In the genomic region with DNA sequence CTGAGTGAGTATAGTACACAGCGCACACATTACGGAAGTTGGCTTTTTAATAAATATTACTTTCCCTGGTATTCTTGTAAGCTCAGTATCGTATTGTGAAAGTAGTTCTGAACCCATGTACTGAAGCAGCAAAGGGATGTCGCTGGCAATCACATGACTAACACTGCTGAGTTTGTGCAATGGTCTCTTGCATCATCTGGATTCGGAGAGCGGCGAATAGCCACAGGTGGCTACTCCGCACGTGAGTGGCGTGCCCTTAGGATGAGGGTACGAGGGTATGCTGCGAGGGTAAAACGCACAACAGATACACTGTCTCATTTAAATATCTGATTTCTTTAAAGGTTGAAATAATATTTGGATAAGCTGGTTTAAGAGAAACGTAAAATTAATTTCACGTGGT, we compare ENCODE assay signal across 8 mouse cellular contexts. TPM values are rescaled to one million over a fixed set of nuclear protein-coding genes. Genes with fewer than 3 reads are reported as not detected.
DNase-seq lines count a peak whose midpoint lies in the region; ATAC-seq and TF ChIP-seq lines count a peak whose summit lies in the region.

No protein-coding gene starts in this region.

- peak overlapping the region; percentile 59 for H3K4me2 ChIP-seq in forebrain, postnatal 0 days (ENCODE audit: low read depth)

- peak overlapping the region; percentile 99; the same call in 1 of the 2 replicates for H3K27ac ChIP-seq in forebrain, postnatal 0 days (ENCODE audit: low read depth, low read length)

- peak overlapping the region; percentile 85 for H3K9ac ChIP-seq in forebrain, postnatal 0 days

- 88% methylated on average over 15 of the region's 15 CpGs for WGBS in forebrain, postnatal 0 days
- WGBS in lung, adult 2 months, result 58% methylated on average over 15 of the region's 15 CpGs

- no peak for TF ChIP-seq CTCF in forebrain, postnatal 0 days (IDR thresholded peaks at IDR 0.05; ENCODE audit: low read depth)
- TF ChIP-seq CTCF in lung, adult 2 months (IDR thresholded peaks at IDR 0.05; ENCODE audit: insufficient read depth, low read length), result no peak

- no peak for ATAC-seq in forebrain, postnatal 0 days

- peaks cover 24% of the 10 kb centered on the region for H3K4me1 ChIP-seq in forebrain, postnatal 0 days (ENCODE audit: insufficient read depth)
- H3K4me1 ChIP-seq in lung, adult 2 months (ENCODE audit: control insufficient read depth, insufficient read depth, low read length), result peaks cover 6% of the 10 kb centered on the region; the same call in 1 of the 2 replicates

- DNase-seq in adrenal gland, adult 8-10 months, result peak; percentile 42
- no peak for DNase-seq in adrenal gland, postnatal 4 days (ENCODE audit: low spot score in 2 of 2)
- DNase-seq in ES-CJ7 (ENCODE audit: low read depth, low spot score), result peak; percentile 34
- no peak for DNase-seq in forebrain, postnatal 0 days
- peak; percentile 17 for DNase-seq in lung, adult 2 months
- DNase-seq in skeletal muscle tissue, adult 2 months (ENCODE audit: low read depth, low spot score), result peak; percentile 49
- DNase-seq in retina, embryonic 14.5 days (ENCODE audit: low spot score), result no peak
- DNase-seq in T-cell, adult 2 months (ENCODE audit: low spot score), result no peak

- no peaks in the 10 kb centered on the region for H3K36me3 ChIP-seq in forebrain, postnatal 0 days (ENCODE audit: insufficient read depth)

- H3K4me3 ChIP-seq in forebrain, postnatal 0 days (ENCODE audit: low read depth, low read length), result peak overlapping the region; percentile 88
- no peak overlapping the region for H3K4me3 ChIP-seq in lung, adult 2 months (replicated peaks; ENCODE audit: extremely low read depth, low read depth, low read length)

- H3K27me3 ChIP-seq in forebrain, postnatal 0 days (ENCODE audit: insufficient read depth, low read length), result no peaks in the 10 kb centered on the region

- TF ChIP-seq POLR2A in lung, adult 2 months (IDR thresholded peaks at IDR 0.05; ENCODE audit: borderline replicate concordance, extremely low read depth, low read depth, low read length), result no peak

- no peaks in the 10 kb centered on the region for H3K9me3 ChIP-seq in forebrain, postnatal 0 days (ENCODE audit: low read length)

RNA-seq across cellular contexts. Expression of a gene that starts 1.3 kb away (rescaled TPM):
- 10 to 100 TPM; 49.9 to 75.8 (median 63.0) TPM for total RNA-seq in adrenal gland, adult 8-10 months (2022)
- 10 to 100 TPM; 61.0 to 67.9 TPM for total RNA-seq in adrenal gland, postnatal 4 days (2021)
- total RNA-seq in forebrain, postnatal 0 days (2014; rRNA removed), result 62.5 and 69.5 TPM in 2 replicates
- polyA plus RNA-seq in forebrain, postnatal 0 days (2015; fragmentation: Nextera tagmentation; extraction: Ambion mirVana), result 94.8 and 97.1 TPM in 2 replicates
- 22.3 and 29.8 TPM in 2 replicates for polyA plus RNA-seq in lung, adult 2 months (2012; rRNA removed)

RNA-seq across cellular contexts. Expression of a gene that starts 1.6 kb away (rescaled TPM):
- total RNA-seq in adrenal gland, adult 8-10 months (2022), result 10 to 100 TPM; 43.3 to 68.5 (median 55.7) TPM
- total RNA-seq in adrenal gland, postnatal 4 days (2021), result 10 to 100 TPM; 54.5 to 59.7 TPM
- 79.2 and 90.5 TPM in 2 replicates for total RNA-seq in forebrain, postnatal 0 days (2014; rRNA removed)
- polyA plus RNA-seq in forebrain, postnatal 0 days (2015; fragmentation: Nextera tagmentation; extraction: Ambion mirVana), result 30.1 and 43.5 TPM in 2 replicates
- 18.4 and 43.7 TPM in 2 replicates for polyA plus RNA-seq in lung, adult 2 months (2012; rRNA removed)

RNA-seq across cellular contexts. Expression of a gene that starts 38.9 kb away (rescaled TPM):
- 10 to 100 TPM in 1 of 4 experiments, 1 to 10 TPM in 3; 4.0 to 13.1 (median 7.2) TPM for total RNA-seq in adrenal gland, adult 8-10 months (2022)
- 10 to 100 TPM; 15.0 to 21.0 TPM for total RNA-seq in adrenal gland, postnatal 4 days (2021)
- total RNA-seq in forebrain, postnatal 0 days (2014; rRNA removed), result 21.9 and 25.8 TPM in 2 replicates
- polyA plus RNA-seq in forebrain, postnatal 0 days (2015; fragmentation: Nextera tagmentation; extraction: Ambion mirVana), result 9.8 and 12.3 TPM in 2 replicates
- 5.5 and 6.6 TPM in 2 replicates for polyA plus RNA-seq in lung, adult 2 months (2012; rRNA removed)

Comparison
In these comparisons a context has a peak if more than half of its experiments do, and no peak if none do; other contexts are left out.
1. DNase-seq: peak in adrenal gland, adult 8-10 months (single experiment), ES-CJ7 (single experiment), lung, adult 2 months (single experiment) and skeletal muscle tissue, adult 2 months (single experiment); none in adrenal gland, postnatal 4 days (0 of 2), forebrain, postnatal 0 days (single experiment), retina, embryonic 14.5 days (single experiment) and T-cell, adult 2 months (single experiment).